Mouse (Mus musculus) forebrain, embryonic 15.5 days (tissue): ENCODE measurements around the gene Crygb. TPM values are rescaled to one million over a fixed set of nuclear protein-coding genes. Genes with fewer than 3 reads are reported as not detected.

Experiments
- polyA plus RNA-seq: library from polyadenylated mRNA; unstranded; fragments of >200 nt; fragmentation: Nextera tagmentation; extraction: Ambion mirVana; gene quantifications from 2 replicates; pipeline ENCODE4 v1.2.1, GENCODE M21; 2015

Gene Crygb
- polyA plus RNA-seq, 1 experiment from 2014 or later = not detected

Other genes starting within 250 kb of the Crygb start
- gene Plekhm3, start 125.5 kb downstream of the Crygb start, polyA plus RNA-seq = 10.3 and 10.9 TPM in 2 replicates
- gene Akr1cl, start 49.5 kb downstream of the Crygb start, polyA plus RNA-seq = not detected in 2 replicates
- not detected in 2 replicates for gene Cryge, start 31.1 kb downstream of the Crygb start, polyA plus RNA-seq
- not detected in 2 replicates for gene Crygd, start 18.8 kb downstream of the Crygb start, polyA plus RNA-seq
- gene Crygc, start 8.6 kb downstream of the Crygb start, polyA plus RNA-seq = not detected in 2 replicates
- 0.32 TPM in 1 of 2 replicates, not detected in the other for gene Cryga, start 21.1 kb upstream of the Crygb start, polyA plus RNA-seq
- not detected in 2 replicates for gene Gm28845, start 37.3 kb upstream of the Crygb start, polyA plus RNA-seq
- 0.86 and 0.98 TPM in 2 replicates for gene D630023F18Rik, start 40.9 kb upstream of the Crygb start, polyA plus RNA-seq
- gene Idh1, start 104.2 kb upstream of the Crygb start, polyA plus RNA-seq = 450 and 468 TPM in 2 replicates
- gene Pikfyve, start 104.4 kb upstream of the Crygb start, polyA plus RNA-seq = 14.3 and 16.5 TPM in 2 replicates
- 1.3 TPM in 2 replicates for gene Pth2r, start 199.8 kb upstream of the Crygb start, polyA plus RNA-seq